Mouse (Mus musculus): Measurements from ENCODE around the gene Tbc1d4. TPM values are rescaled to one million over a fixed set of nuclear protein-coding genes. Genes with fewer than 3 reads are reported as not detected.

Tbc1d4 gene
- polyA plus RNA-seq, 1 experiment, result 1.6 TPM

GRCm38 (mm10) chr14:101573107-101573614 lies 35.8 kb downstream of the Tbc1d4 start:
- TF ChIP-seq EP300 (IDR thresholded peaks at IDR 0.05; ENCODE audit: insufficient read depth, low read depth, low read length) (no peak), POLR2A (IDR thresholded peaks at IDR 0.05; ENCODE audit: insufficient read depth, low read length) (no peak), CTCF (IDR thresholded peaks at IDR 0.05; ENCODE audit: low read depth, low read length) (no peak)
- H3K9me3 ChIP-seq (replicated peaks; ENCODE audit: control insufficient read depth, insufficient read depth, low read length, poor library complexity, severe bottlenecking), result no peaks in the 10 kb centered on the region
- H3K9ac ChIP-seq (ENCODE audit: low read depth, poor library complexity, severe bottlenecking), result no peak overlapping the region
- H3K4me1 ChIP-seq (ENCODE audit: control insufficient read depth, insufficient read depth, low read length), result no peaks in the 10 kb centered on the region
- no peaks in the 10 kb centered on the region for H3K27me3 ChIP-seq (ENCODE audit: control insufficient read depth, insufficient read depth, low read length, poor library complexity, severe bottlenecking)
- no peak overlapping the region for H3K27ac ChIP-seq (ENCODE audit: insufficient read depth, low read length)
- no peaks in the 10 kb centered on the region for H3K36me3 ChIP-seq (ENCODE audit: control insufficient read depth, insufficient read depth, low read length, poor library complexity, severe bottlenecking)
- H3K4me3 ChIP-seq (ENCODE audit: low read depth, low read length), result no peak overlapping the region

GRCm38 (mm10) chr14:101568828-101569227 lies 40.2 kb downstream of the Tbc1d4 start:
- H3K27me3 ChIP-seq (ENCODE audit: control insufficient read depth, insufficient read depth, low read length, poor library complexity, severe bottlenecking), result no peaks in the 10 kb centered on the region
- no peaks in the 10 kb centered on the region for H3K36me3 ChIP-seq (ENCODE audit: control insufficient read depth, insufficient read depth, low read length, poor library complexity, severe bottlenecking)
- no peak overlapping the region for H3K27ac ChIP-seq (ENCODE audit: insufficient read depth, low read length)
- H3K9me3 ChIP-seq (replicated peaks; ENCODE audit: control insufficient read depth, insufficient read depth, low read length, poor library complexity, severe bottlenecking), result no peaks in the 10 kb centered on the region
- TF ChIP-seq CTCF (IDR thresholded peaks at IDR 0.05; ENCODE audit: low read depth, low read length), result no peak
- no peak for TF ChIP-seq POLR2A (IDR thresholded peaks at IDR 0.05; ENCODE audit: insufficient read depth, low read length)
- TF ChIP-seq EP300 (IDR thresholded peaks at IDR 0.05; ENCODE audit: insufficient read depth, low read depth, low read length), result no peak
- no peak overlapping the region for H3K4me3 ChIP-seq (ENCODE audit: low read depth, low read length)
- no peak overlapping the region for H3K9ac ChIP-seq (ENCODE audit: low read depth, poor library complexity, severe bottlenecking)
- H3K4me1 ChIP-seq (ENCODE audit: control insufficient read depth, insufficient read depth, low read length), result no peaks in the 10 kb centered on the region

- TF ChIP-seq POLR2A (IDR thresholded peaks at IDR 0.05; ENCODE audit: insufficient read depth, low read length) (no peak), EP300 (IDR thresholded peaks at IDR 0.05; ENCODE audit: insufficient read depth, low read depth, low read length) (no peak)
- Histone ChIP-seq H3K36me3 (ENCODE audit: control insufficient read depth, insufficient read depth, low read length, poor library complexity, severe bottlenecking) (no peaks in the 10 kb centered on the region), H3K27ac (ENCODE audit: insufficient read depth, low read length) (no peak overlapping the region), H3K4me3 (ENCODE audit: low read depth, low read length) (no peak overlapping the region), H3K9ac (ENCODE audit: low read depth, poor library complexity, severe bottlenecking) (no peak overlapping the region), H3K9me3 (replicated peaks; ENCODE audit: control insufficient read depth, insufficient read depth, low read length, poor library complexity, severe bottlenecking) (no peaks in the 10 kb centered on the region), H3K4me1 (ENCODE audit: control insufficient read depth, insufficient read depth, low read length) (no peaks in the 10 kb centered on the region), H3K27me3 (ENCODE audit: control insufficient read depth, insufficient read depth, low read length, poor library complexity, severe bottlenecking) (no peaks in the 10 kb centered on the region)
Measured at GRCm38 (mm10) chr14:101566717-101567116, 42.3 kb downstream of the Tbc1d4 start.

GRCm38 (mm10) chr14:101565661-101566060 lies 43.3 kb downstream of the Tbc1d4 start:
- H3K4me3 ChIP-seq (ENCODE audit: low read depth, low read length), result no peak overlapping the region

GRCm38 (mm10) chr14:101561251-101561701 lies 47.7 kb downstream of the Tbc1d4 start:
- Histone ChIP-seq H3K36me3 (ENCODE audit: control insufficient read depth, insufficient read depth, low read length, poor library complexity, severe bottlenecking) (no peaks in the 10 kb centered on the region), H3K4me3 (ENCODE audit: low read depth, low read length) (no peak overlapping the region), H3K9ac (ENCODE audit: low read depth, poor library complexity, severe bottlenecking) (no peak overlapping the region), H3K4me1 (ENCODE audit: control insufficient read depth, insufficient read depth, low read length) (no peaks in the 10 kb centered on the region), H3K27me3 (ENCODE audit: control insufficient read depth, insufficient read depth, low read length, poor library complexity, severe bottlenecking) (no peaks in the 10 kb centered on the region), H3K27ac (ENCODE audit: insufficient read depth, low read length) (no peak overlapping the region), H3K9me3 (replicated peaks; ENCODE audit: control insufficient read depth, insufficient read depth, low read length, poor library complexity, severe bottlenecking) (no peaks in the 10 kb centered on the region)
- no peak for TF ChIP-seq CTCF (IDR thresholded peaks at IDR 0.05; ENCODE audit: low read depth, low read length)
- TF ChIP-seq EP300 (IDR thresholded peaks at IDR 0.05; ENCODE audit: insufficient read depth, low read depth, low read length), result no peak
- no peak for TF ChIP-seq POLR2A (IDR thresholded peaks at IDR 0.05; ENCODE audit: insufficient read depth, low read length)

More at GRCm38 (mm10) chr14:101565661-101566060, 43.3 kb downstream of the Tbc1d4 start:
- Histone ChIP-seq H3K4me1 (ENCODE audit: control insufficient read depth, insufficient read depth, low read length) (no peaks in the 10 kb centered on the region), H3K27ac (ENCODE audit: insufficient read depth, low read length) (no peak overlapping the region), H3K27me3 (ENCODE audit: control insufficient read depth, insufficient read depth, low read length, poor library complexity, severe bottlenecking) (no peaks in the 10 kb centered on the region), H3K36me3 (ENCODE audit: control insufficient read depth, insufficient read depth, low read length, poor library complexity, severe bottlenecking) (no peaks in the 10 kb centered on the region), H3K9ac (ENCODE audit: low read depth, poor library complexity, severe bottlenecking) (no peak overlapping the region), H3K9me3 (replicated peaks; ENCODE audit: control insufficient read depth, insufficient read depth, low read length, poor library complexity, severe bottlenecking) (no peaks in the 10 kb centered on the region)
- TF ChIP-seq POLR2A (IDR thresholded peaks at IDR 0.05; ENCODE audit: insufficient read depth, low read length), result no peak
- TF ChIP-seq EP300 (IDR thresholded peaks at IDR 0.05; ENCODE audit: insufficient read depth, low read depth, low read length), result no peak
- TF ChIP-seq CTCF (IDR thresholded peaks at IDR 0.05; ENCODE audit: low read depth, low read length), result no peak

GRCm38 (mm10) chr14:101559446-101559845 lies 49.5 kb downstream of the Tbc1d4 start:
- no peaks in the 10 kb centered on the region for H3K4me1 ChIP-seq (ENCODE audit: control insufficient read depth, insufficient read depth, low read length)
- no peaks in the 10 kb centered on the region for H3K36me3 ChIP-seq (ENCODE audit: control insufficient read depth, insufficient read depth, low read length, poor library complexity, severe bottlenecking)
- no peak overlapping the region for H3K4me3 ChIP-seq (ENCODE audit: low read depth, low read length)
- no peaks in the 10 kb centered on the region for H3K9me3 ChIP-seq (replicated peaks; ENCODE audit: control insufficient read depth, insufficient read depth, low read length, poor library complexity, severe bottlenecking)
- no peak overlapping the region for H3K27ac ChIP-seq (ENCODE audit: insufficient read depth, low read length)
- H3K27me3 ChIP-seq (ENCODE audit: control insufficient read depth, insufficient read depth, low read length, poor library complexity, severe bottlenecking), result no peaks in the 10 kb centered on the region
- no peak overlapping the region for H3K9ac ChIP-seq (ENCODE audit: low read depth, poor library complexity, severe bottlenecking)
- no peak for TF ChIP-seq CTCF (IDR thresholded peaks at IDR 0.05; ENCODE audit: low read depth, low read length)
- no peak for TF ChIP-seq POLR2A (IDR thresholded peaks at IDR 0.05; ENCODE audit: insufficient read depth, low read length)
- TF ChIP-seq EP300 (IDR thresholded peaks at IDR 0.05; ENCODE audit: insufficient read depth, low read depth, low read length), result no peak

All from ES-Bruce4 (cell line).